Mouse (Mus musculus): ENCODE results near the gene Arfgef2. TPM values are rescaled to one million over a fixed set of nuclear protein-coding genes. Genes with fewer than 3 reads are reported as not detected.

Gene Arfgef2
- total RNA-seq, 2 experiments from 2014 or later = 62.3 to 66.2 TPM

GRCm38 (mm10) chr2:166896974-166897373 is 91.6 kb downstream of the Arfgef2 start:
- no peak for DNase-seq (ENCODE audit: extremely low spot score in 1 of 2, low spot score in 2 of 2)
- TF ChIP-seq CTCF (IDR thresholded peaks at IDR 0.05) = no peak
- Histone ChIP-seq H3K27ac (no peak overlapping the region), H3K4me3 (no peak overlapping the region)
- intact Hi-C loops (cut with DNase I) = no loop called here

DNA sequence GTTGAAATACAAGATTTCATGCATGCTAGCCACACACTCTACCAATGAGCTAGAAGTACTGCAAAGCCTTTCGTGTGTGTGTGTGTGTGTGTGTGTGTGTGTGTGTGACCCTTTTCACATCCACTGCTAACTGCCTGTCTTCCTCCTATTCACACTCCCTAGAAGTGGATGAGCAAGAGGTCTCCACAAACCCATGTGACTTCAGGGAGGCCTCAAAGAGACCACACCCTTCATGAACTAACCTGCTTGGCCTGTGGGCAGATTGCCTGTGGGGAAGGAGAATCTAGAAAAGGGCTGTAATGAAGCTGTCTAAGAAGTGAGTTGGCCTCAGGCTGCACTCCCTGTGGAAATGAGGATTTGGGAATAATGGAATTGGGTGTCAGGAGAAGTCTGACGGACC is 93.8 kb downstream of the Arfgef2 start:
- DNase-seq (ENCODE audit: extremely low spot score in 1 of 2, low spot score in 2 of 2) = no peak
- no peak overlapping the region for H3K27ac ChIP-seq
- no peak for TF ChIP-seq CTCF (IDR thresholded peaks at IDR 0.05)
- H3K4me3 ChIP-seq = no peak overlapping the region
- intact Hi-C loops (cut with DNase I) = no loop called here

GRCm38 (mm10) chr2:166899746-166900145 is 94.4 kb downstream of the Arfgef2 start:
- DNase-seq (ENCODE audit: extremely low spot score in 1 of 2, low spot score in 2 of 2) = no peak
- Histone ChIP-seq H3K27ac (no peak overlapping the region), H3K4me3 (no peak overlapping the region)
- TF ChIP-seq CTCF (IDR thresholded peaks at IDR 0.05) = no peak
- intact Hi-C loops (cut with DNase I) = no loop called here

DNA sequence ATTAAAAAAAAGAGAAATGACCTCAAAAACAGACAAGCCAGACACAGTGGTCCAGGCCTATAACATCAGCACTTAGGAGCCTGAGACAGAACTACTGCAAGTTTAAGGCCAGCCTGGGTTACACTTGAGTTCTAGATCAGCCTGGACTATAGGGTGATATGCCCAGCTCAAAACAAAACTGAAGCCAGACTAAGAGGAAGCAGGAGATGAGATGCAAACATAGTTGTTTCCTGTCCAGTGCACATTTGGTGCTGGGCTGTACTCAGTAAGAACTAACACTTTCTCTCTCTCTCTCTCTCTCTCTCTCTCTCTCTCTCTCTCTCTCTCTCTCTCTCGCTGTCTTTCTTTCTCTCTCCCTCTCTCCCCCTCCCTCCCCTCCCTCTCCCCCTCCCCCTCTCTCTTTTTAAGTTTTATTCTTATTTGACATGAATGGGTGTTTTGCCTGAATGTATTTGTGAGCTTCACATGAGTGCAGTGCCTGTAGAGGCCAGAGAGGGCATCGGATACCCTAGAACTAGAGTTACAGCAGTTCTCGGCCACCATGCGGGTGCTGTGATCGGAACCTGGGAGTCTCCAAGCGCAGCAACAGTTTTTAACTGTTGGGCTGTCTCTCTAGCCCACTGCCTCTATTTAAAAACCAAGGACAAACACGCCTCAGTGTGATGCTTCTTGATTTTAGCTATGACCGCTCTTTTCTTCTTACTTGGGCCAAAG is 95.6 kb downstream of the Arfgef2 start:
- TF ChIP-seq CTCF (IDR thresholded peaks at IDR 0.05) = no peak; the same call in 1 of the 2 replicates
- intact Hi-C loops (cut with DNase I) = no loop called here
- no peak overlapping the region for H3K4me3 ChIP-seq
- no peak for DNase-seq (ENCODE audit: extremely low spot score in 1 of 2, low spot score in 2 of 2)
- H3K27ac ChIP-seq = no peak overlapping the region

- DNase-seq (ENCODE audit: extremely low spot score in 1 of 2, low spot score in 2 of 2) = no peak
- Histone ChIP-seq H3K4me3 (no peak overlapping the region), H3K27ac (no peak overlapping the region)
- TF ChIP-seq CTCF (IDR thresholded peaks at IDR 0.05) = peak; percentile 39
- intact Hi-C loops (cut with DNase I) = no loop called here
These were observed 98.4 kb downstream of the Arfgef2 start for GRCm38 (mm10) chr2:166903719-166904282.

DNA sequence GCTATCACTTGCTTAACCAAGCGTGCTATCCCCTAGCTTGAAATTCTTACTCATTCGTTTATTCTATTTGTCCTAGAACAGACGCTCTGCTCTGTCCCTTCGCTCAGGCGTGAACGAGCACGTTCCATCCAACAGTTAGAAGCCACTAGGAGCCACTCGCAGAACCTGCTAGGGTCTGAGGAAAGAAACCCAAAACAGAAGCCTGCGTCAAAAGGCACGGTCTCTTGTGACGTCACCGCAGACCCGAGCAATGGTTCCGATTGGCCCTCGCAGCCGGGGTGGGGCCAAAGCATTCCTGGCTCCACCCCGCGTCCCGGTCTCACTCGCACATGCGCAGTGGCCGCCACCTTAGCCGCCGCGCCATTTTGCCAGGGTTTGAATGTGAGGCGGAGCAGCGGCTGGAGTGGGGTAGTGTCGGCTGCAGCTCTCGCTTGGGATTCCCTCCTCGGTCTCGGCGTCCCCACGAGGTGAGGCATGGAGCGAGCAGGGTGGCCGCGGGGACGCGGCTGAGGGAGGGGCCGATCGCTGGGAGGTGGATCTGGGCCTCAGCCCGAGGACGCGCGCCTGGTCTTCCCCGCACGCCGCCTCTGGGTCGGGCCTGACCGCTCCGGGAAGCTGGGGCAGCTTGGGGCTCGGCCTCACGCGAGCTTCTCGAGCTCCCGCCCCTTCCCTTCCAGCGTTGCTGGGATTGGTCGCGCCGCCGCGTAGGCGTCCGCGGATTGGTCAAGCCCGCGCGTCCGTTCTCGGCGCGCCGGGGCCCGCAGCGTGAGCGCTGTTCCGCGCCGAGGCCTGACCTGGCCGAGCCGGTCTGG is 100.5 kb downstream of the Arfgef2 start, which contains the start of gene Cse1l:
Gene Cse1l (plus strand): TSS at position 330 of the 812 bp plus-strand sequence.
- TF ChIP-seq CTCF (IDR thresholded peaks at IDR 0.05) = no peak; the same call in 1 of the 2 replicates
- DNase-seq (ENCODE audit: extremely low spot score in 1 of 2, low spot score in 2 of 2) = peak; percentile 98 to 99
- intact Hi-C loops (cut with DNase I) = loop anchor here (5.0 kb wide), 1 partner anchor 91 kb away; the partner anchor contains the start of gene Stau1

GRCm38 (mm10) chr2:166906523-166907182 is 101.3 kb downstream of the Arfgef2 start:
- Histone ChIP-seq H3K4me3 (peak overlapping the region; percentile 78), H3K27ac (peak overlapping the region; percentile 97)
- intact Hi-C loops (cut with DNase I) = loop anchor here (5.0 kb wide), 1 partner anchor 91 kb away; the partner anchor contains the start of gene Stau1
- DNase-seq (ENCODE audit: extremely low spot score in 1 of 2, low spot score in 2 of 2) = no peak
- no peak for TF ChIP-seq CTCF (IDR thresholded peaks at IDR 0.05)

More for the DNA sequence above, 100.5 kb downstream of the Arfgef2 start, which contains the start of gene Cse1l:
- Histone ChIP-seq H3K27ac (peak within 1 kb of the TSS; percentile 97), H3K4me3 (peak within 1 kb of the TSS; percentile 78)

DNA sequence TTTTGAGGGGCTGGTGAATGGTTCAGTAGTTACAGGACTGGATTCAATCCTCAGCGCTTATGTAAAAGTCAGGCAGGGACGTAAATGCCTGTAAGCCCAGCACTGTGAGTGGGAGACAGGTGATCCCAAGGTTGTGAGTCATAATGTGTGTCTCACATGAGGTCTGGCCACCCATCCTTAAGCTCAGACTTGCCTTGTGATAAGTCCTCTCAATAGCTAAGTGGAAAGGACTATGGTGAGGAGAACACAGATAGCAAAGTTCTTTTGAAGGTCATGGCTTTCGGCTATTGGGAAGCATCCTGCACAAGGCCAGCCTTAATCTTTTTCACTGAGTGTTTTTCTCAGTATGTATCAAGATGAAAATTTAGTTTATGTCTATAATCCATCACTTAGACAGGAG is 104.3 kb downstream of the Arfgef2 start:
- Histone ChIP-seq H3K27ac (no peak overlapping the region), H3K4me3 (no peak overlapping the region)
- no peak for DNase-seq (ENCODE audit: extremely low spot score in 1 of 2, low spot score in 2 of 2)
- intact Hi-C loops (cut with DNase I) = loop anchor here (5.0 kb wide), 1 partner anchor 88 kb away; the partner anchor contains the start of gene Stau1
- no peak for TF ChIP-seq CTCF (IDR thresholded peaks at IDR 0.05)

DNA sequence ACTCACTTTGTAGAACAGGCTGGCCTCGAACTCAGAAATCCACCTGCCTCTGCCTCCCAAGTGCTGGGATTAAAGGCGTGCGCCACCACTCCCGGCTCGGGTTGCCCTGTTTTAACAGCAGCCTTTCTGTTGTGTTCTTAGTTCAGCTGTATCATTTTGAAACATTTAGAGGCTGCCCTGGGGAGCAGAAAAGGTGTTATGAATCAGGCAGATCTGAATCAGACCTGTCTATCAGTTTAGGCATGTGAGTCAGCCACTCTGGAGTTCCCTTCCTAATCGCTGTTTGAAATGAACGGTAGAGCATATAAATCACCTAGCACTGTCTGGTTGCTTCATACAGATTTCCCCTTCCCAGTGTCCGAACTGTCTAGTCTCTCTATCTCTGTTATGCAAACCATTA is 105.1 kb downstream of the Arfgef2 start:
- H3K4me3 ChIP-seq = no peak overlapping the region
- no peak overlapping the region for H3K27ac ChIP-seq
- intact Hi-C loops (cut with DNase I) = no loop called here
- DNase-seq (ENCODE audit: extremely low spot score in 1 of 2, low spot score in 2 of 2) = no peak
- TF ChIP-seq CTCF (IDR thresholded peaks at IDR 0.05) = no peak

DNA sequence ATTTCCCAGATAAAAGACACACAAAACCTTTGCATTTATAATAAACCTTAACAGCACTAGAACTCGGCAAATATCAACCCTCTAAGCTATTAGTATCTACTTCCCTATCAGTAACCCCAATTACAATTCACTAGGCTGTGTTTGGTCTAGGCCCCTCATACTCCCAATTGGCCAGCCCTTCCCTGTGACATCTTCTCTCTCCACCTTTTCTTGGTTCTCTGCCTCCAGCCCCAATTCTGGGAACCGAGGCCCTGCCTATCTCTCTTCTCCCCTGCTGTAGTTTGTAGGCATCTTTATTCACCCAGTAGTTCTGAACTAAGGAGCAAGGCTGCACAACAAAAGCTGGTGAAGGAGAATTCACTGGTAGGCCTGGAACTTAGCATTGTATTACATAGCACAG is 118.6 kb downstream of the Arfgef2 start:
- Histone ChIP-seq H3K4me3 (no peak overlapping the region), H3K27ac (no peak overlapping the region)
- intact Hi-C loops (cut with DNase I) = no loop called here
- DNase-seq (ENCODE audit: extremely low spot score in 1 of 2, low spot score in 2 of 2) = no peak
- TF ChIP-seq CTCF (IDR thresholded peaks at IDR 0.05) = no peak

GRCm38 (mm10) chr2:166933943-166934342 is 128.6 kb downstream of the Arfgef2 start:
- no peak for DNase-seq (ENCODE audit: extremely low spot score in 1 of 2, low spot score in 2 of 2)
- TF ChIP-seq CTCF (IDR thresholded peaks at IDR 0.05) = no peak
- Histone ChIP-seq H3K4me3 (no peak overlapping the region), H3K27ac (no peak overlapping the region)
- intact Hi-C loops (cut with DNase I) = no loop called here
